Mouse (Mus musculus) embryonic facial prominence, embryonic 14.5 days (tissue): Measurements from ENCODE around the gene Dll3. TPM values are rescaled to one million over a fixed set of nuclear protein-coding genes. Genes with fewer than 3 reads are reported as not detected.

Experiments
- ATAC-seq: fragments of 200-750 bp; cut with Nextera tagmentation; 2 replicates; pipeline ENCODE4 v1.8.0; 2017; ENCODE audit warnings: low read depth, moderate number of reproducible peaks, moderate TSS enrichment
- DNase-seq: peaks from one replicate; pipeline ENCODE4 v3.0.0-alpha.2; 2015; ENCODE audit warnings: low spot score
- H3K27ac ChIP-seq: fragments of 300-500 bp; sonication (generic); replicated peaks from 2 replicates; pipeline ENCODE4 v1.5.1; 2014; ENCODE audit warnings: low read depth, mild to moderate bottlenecking, low read length, moderate library complexity
- H3K27me3 ChIP-seq: fragments of 300-500 bp; sonication (generic); replicated peaks from 2 replicates; pipeline ENCODE4 v1.6.1; 2014; ENCODE audit warnings: low read length; ENCODE audit not compliant: control insufficient read depth, insufficient read depth
- H3K36me3 ChIP-seq: fragments of 300-500 bp; sonication (generic); 2 replicates; pipeline ENCODE4 v1.6.1; 2014; ENCODE audit warnings: low read length, mixed read lengths; ENCODE audit not compliant: control insufficient read depth, insufficient read depth
- H3K4me1 ChIP-seq: fragments of 300-500 bp; sonication (generic); 2 replicates; pipeline ENCODE4 v1.6.1; 2014; ENCODE audit warnings: antibody characterized with exemption, low read length; ENCODE audit not compliant: control insufficient read depth, insufficient read depth
- H3K4me2 ChIP-seq: fragments of 300-500 bp; sonication (generic); 2 replicates; pipeline ENCODE4 v1.6.1; 2014; ENCODE audit warnings: low read depth, mild to moderate bottlenecking, low read length, moderate library complexity, mixed read lengths
- H3K4me3 ChIP-seq: fragments of 300-500 bp; sonication (generic); 2 replicates; pipeline ENCODE4 v1.5.1; 2014; ENCODE audit warnings: low read depth, mild to moderate bottlenecking, low read length
- H3K9ac ChIP-seq: fragments of 300-500 bp; sonication (generic); 2 replicates; pipeline ENCODE4 v1.6.1; 2014; ENCODE audit warnings: low read depth, mild to moderate bottlenecking, low read length, moderate library complexity, mixed read lengths
- H3K9me3 ChIP-seq: fragments of 300-500 bp; sonication (generic); 2 replicates; pipeline ENCODE4 v1.6.1; 2016; ENCODE audit warnings: low read length; ENCODE audit not compliant: control insufficient read depth
- WGBS: fragments of 180-500 bp; shearing (Covaris S2); extraction: QIAGEN DNeasy Blood & Tissue Kit; methylation state at CpG from one replicate; pipeline ENCODE4 v1.1.7; 2014; 5-methylcytosine and 5-hydroxymethylcytosine counted together
- polyA plus RNA-seq: library from polyadenylated mRNA; unstranded; fragments of >200 nt; fragmentation: Nextera tagmentation; extraction: Ambion mirVana; gene quantifications from 2 replicates; pipeline ENCODE4 v1.2.1, GENCODE M21; 2014

The Dll3 gene
- polyA plus RNA-seq, 1 experiment from 2014 or later = 2.1 TPM

GRCm38 (mm10) chr7:28318036-28318435 is 16.0 kb upstream of the Dll3 start:
- H3K4me1 ChIP-seq = no peaks in the 10 kb centered on the region
- H3K9ac ChIP-seq = no peak overlapping the region
- no peaks in the 10 kb centered on the region for H3K9me3 ChIP-seq
- no peak overlapping the region for H3K4me3 ChIP-seq
- H3K4me2 ChIP-seq = no peak overlapping the region
- no peak overlapping the region for H3K27ac ChIP-seq
- WGBS = 95% methylated on average over 3 of the region's 3 CpGs
- DNase-seq = no peak
- ATAC-seq = no peak
- peaks cover 93% of the 10 kb centered on the region for H3K36me3 ChIP-seq
- H3K27me3 ChIP-seq = no peaks in the 10 kb centered on the region

GRCm38 (mm10) chr7:28311926-28312543 is 10.0 kb upstream of the Dll3 start, which contains the start of gene Timm50:
Timm50 (minus strand) TSS chr7:28312072.
- Histone ChIP-seq H3K9ac (peak within 1 kb of the TSS; percentile 93), H3K4me3 (peak within 1 kb of the TSS; percentile 92), H3K36me3 (peaks cover 64% of the 10 kb centered on the region), H3K27ac (peak within 1 kb of the TSS; percentile 63; the same call in 1 of the 2 replicates), H3K4me1 (peaks cover 7% of the 10 kb centered on the region; the same call in 1 of the 2 replicates), H3K9me3 (no peaks in the 10 kb centered on the region), H3K4me2 (peak within 1 kb of the TSS; percentile 87), H3K27me3 (no peaks in the 10 kb centered on the region)
- peak; percentile 98 for DNase-seq
- peak; percentile 99 for ATAC-seq
- WGBS = 2% methylated on average over 31 of the region's 45 CpGs

GRCm38 (mm10) chr7:28311151-28311925 is 9.3 kb upstream of the Dll3 start:
- peaks cover 7% of the 10 kb centered on the region; the same call in 1 of the 2 replicates for H3K4me1 ChIP-seq
- peaks cover 64% of the 10 kb centered on the region for H3K36me3 ChIP-seq
- 8% methylated on average over 30 of the region's 35 CpGs for WGBS
- peak overlapping the region; percentile 87 for H3K4me2 ChIP-seq
- DNase-seq (peak; percentile 21), ATAC-seq (peak; percentile 56)
- H3K27me3 ChIP-seq = no peaks in the 10 kb centered on the region
- H3K27ac ChIP-seq = peak overlapping the region; percentile 63; the same call in 1 of the 2 replicates
- H3K9me3 ChIP-seq = no peaks in the 10 kb centered on the region
- peak overlapping the region; percentile 92 for H3K4me3 ChIP-seq
- H3K9ac ChIP-seq = peak overlapping the region; percentile 93

- no peak overlapping the region for H3K4me2 ChIP-seq
- H3K27me3 ChIP-seq = no peaks in the 10 kb centered on the region
- peaks cover 7% of the 10 kb centered on the region; the same call in 1 of the 2 replicates for H3K4me1 ChIP-seq
- peaks cover 64% of the 10 kb centered on the region for H3K36me3 ChIP-seq
- WGBS = 67% methylated on average over 9 of the region's 9 CpGs
- H3K9ac ChIP-seq = no peak overlapping the region
- H3K27ac ChIP-seq = no peak overlapping the region
- DNase-seq = no peak
- no peak for ATAC-seq
- H3K4me3 ChIP-seq = no peak overlapping the region
- H3K9me3 ChIP-seq = no peaks in the 10 kb centered on the region
Measured at GRCm38 (mm10) chr7:28309737-28310136, 7.7 kb upstream of the Dll3 start.

GRCm38 (mm10) chr7:28306216-28306615 is 4.2 kb upstream of the Dll3 start:
- H3K9ac ChIP-seq = no peak overlapping the region
- ATAC-seq (no peak), DNase-seq (no peak)
- H3K27ac ChIP-seq = no peak overlapping the region
- 95% methylated on average over 8 of the region's 8 CpGs for WGBS
- H3K4me2 ChIP-seq = no peak overlapping the region
- H3K4me1 ChIP-seq = peaks cover 7% of the 10 kb centered on the region; the same call in 1 of the 2 replicates
- H3K9me3 ChIP-seq = no peaks in the 10 kb centered on the region
- H3K4me3 ChIP-seq = no peak overlapping the region
- H3K27me3 ChIP-seq = peaks cover 15% of the 10 kb centered on the region
- peaks cover 57% of the 10 kb centered on the region for H3K36me3 ChIP-seq

GRCm38 (mm10) chr7:28305641-28306040 is 3.6 kb upstream of the Dll3 start:
- 94% methylated on average over 10 of the region's 10 CpGs for WGBS
- peaks cover 57% of the 10 kb centered on the region for H3K36me3 ChIP-seq

GRCm38 (mm10) chr7:28298837-28299625 is 3.0 kb downstream of the Dll3 start:
- peak overlapping the region; percentile 8; the same call in 1 of the 2 replicates for H3K4me3 ChIP-seq
- no peaks in the 10 kb centered on the region for H3K9me3 ChIP-seq
- no peak overlapping the region for H3K27ac ChIP-seq
- WGBS = 27% methylated on average over 16 of the region's 43 CpGs
- H3K36me3 ChIP-seq = 0 out of 2 replicates have a peak, but pooled peaks cover 3% of the 10 kb centered on the region
- ATAC-seq (no peak), DNase-seq (peak; percentile 83)
- peak overlapping the region; percentile 38 for H3K4me2 ChIP-seq
- no peaks in the 10 kb centered on the region; the same call in none of the 2 replicates for H3K4me1 ChIP-seq
- peaks cover 85% of the 10 kb centered on the region for H3K27me3 ChIP-seq
- peak overlapping the region; percentile 43; the same call in 1 of the 2 replicates for H3K9ac ChIP-seq

More at GRCm38 (mm10) chr7:28305641-28306040, 3.6 kb upstream of the Dll3 start:
- Histone ChIP-seq H3K4me2 (no peak overlapping the region), H3K4me1 (peaks cover under 1% of the 10 kb centered on the region; the same call in 1 of the 2 replicates), H3K4me3 (no peak overlapping the region), H3K9ac (no peak overlapping the region), H3K9me3 (no peaks in the 10 kb centered on the region), H3K27ac (no peak overlapping the region), H3K27me3 (peaks cover 20% of the 10 kb centered on the region)
- DNase-seq (no peak), ATAC-seq (no peak)

- Histone ChIP-seq H3K9me3 (no peaks in the 10 kb centered on the region), H3K9ac (peak overlapping the region; percentile 58), H3K36me3 (no peaks in the 10 kb centered on the region), H3K4me1 (no peaks in the 10 kb centered on the region; the same call in none of the 2 replicates), H3K27ac (no peak overlapping the region), H3K4me2 (peak overlapping the region; percentile 82), H3K27me3 (peaks cover 99% of the 10 kb centered on the region), H3K4me3 (peak overlapping the region; percentile 54)
- DNase-seq (peak; percentile 89), ATAC-seq (peak; percentile 78)
- 1% methylated on average over 19 of the region's 63 CpGs for WGBS
Measured at GRCm38 (mm10) chr7:28294481-28294880, 7.6 kb downstream of the Dll3 start.
